Mouse (Mus musculus): ENCODE data around the gene Tmem269. TPM values are rescaled to one million over a fixed set of nuclear protein-coding genes. Genes with fewer than 3 reads are reported as not detected.

Tmem269 gene
- polyA plus RNA-seq, 1 experiment from 2014 or later: not detected

DNA sequence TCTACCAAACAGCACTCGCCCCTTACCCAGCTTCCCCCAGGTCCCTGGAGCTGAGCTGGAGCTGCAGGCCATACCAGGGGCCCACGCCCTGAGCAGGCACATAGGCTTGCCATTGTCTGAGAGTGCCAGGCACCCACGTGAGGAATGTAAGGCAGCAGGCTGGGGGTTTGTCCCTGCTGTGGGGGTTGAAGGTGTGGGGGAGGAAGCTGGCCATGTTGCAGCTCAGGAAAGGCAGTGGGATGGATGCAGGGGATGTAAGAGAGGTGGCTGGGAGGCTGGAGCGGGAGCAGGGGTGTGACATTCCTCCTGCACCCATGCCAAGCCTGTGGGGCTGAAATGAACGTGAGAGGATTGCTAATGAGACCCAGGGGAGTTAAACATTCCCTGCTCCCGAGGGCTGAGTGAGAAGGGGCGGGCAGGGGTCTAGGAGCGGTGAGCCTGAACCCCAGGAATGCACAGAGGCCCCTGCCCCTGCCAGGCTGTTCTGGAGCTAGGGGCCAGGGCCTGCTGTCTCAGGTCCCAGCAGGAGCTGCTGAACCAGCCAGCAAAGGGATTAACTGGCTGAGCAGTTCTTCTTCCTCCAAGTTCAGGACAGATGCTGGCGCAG is 36.1 kb upstream of the Tmem269 start:
- Histone ChIP-seq H3K9ac (replicated peaks; ENCODE audit: low read length) (no peak overlapping the region), H3K36me3 (replicated peaks; ENCODE audit: control insufficient read depth, insufficient read depth, low read depth, low read length) (no peaks in the 10 kb centered on the region), H3K27me3 (ENCODE audit: control insufficient read depth, insufficient read depth, low read length) (no peaks in the 10 kb centered on the region), H3K9me3 (replicated peaks; ENCODE audit: control insufficient read depth, low read length) (no peaks in the 10 kb centered on the region), H3K4me1 (ENCODE audit: control insufficient read depth, insufficient read depth, low read length) (no peaks in the 10 kb centered on the region), H3K27ac (replicated peaks; ENCODE audit: low read depth, low read length) (no peak overlapping the region), H3K4me2 (ENCODE audit: low read depth, low read length) (no peak overlapping the region), H3K4me3 (ENCODE audit: low read depth, low read length) (no peak overlapping the region)
- no peak for ATAC-seq (replicated peaks; ENCODE audit: insufficient number of reproducible peaks, low FRiP score, low TSS enrichment, low read depth)
- WGBS: 28% methylated on average over 8 of the region's 9 CpGs
- no peak for DNase-seq (ENCODE audit: low spot score)

DNA sequence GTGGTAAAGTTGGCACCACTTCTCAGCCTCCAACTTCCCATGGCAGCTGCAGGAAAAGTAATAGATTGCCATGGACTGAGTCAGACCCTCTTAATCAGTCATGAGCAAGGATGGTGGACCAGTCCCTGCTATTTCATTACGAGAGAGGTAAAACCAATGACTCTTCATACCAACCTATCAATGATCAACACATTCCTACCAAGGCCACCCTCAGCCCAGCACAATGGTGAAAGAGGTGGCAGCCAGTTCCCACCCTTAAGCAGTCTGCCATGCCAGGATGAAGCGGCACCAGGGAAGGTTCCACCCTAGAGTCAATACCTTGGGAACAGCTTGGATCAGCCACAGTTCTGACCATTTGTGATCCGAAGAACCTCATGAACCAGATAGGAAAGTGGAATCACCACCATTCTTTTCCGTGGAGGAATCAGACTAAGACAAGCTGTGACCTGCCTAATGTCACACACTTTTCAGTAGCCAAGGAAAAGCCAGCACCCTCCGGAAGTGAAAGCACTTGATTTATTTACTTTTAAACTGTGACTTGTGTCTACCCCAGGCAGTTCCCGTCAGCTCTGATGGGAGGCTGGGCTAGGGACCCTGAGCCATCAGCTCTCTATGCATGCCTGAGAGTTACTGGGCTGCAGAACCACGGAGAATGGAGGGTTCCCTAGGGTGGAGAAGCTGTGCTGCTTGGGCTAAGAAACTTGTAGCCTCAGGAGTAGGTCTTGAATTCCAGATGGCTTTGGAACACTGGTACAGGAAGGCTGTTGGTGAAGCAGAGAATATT is 34.2 kb upstream of the Tmem269 start:
- 68% methylated on average over 7 of the region's 7 CpGs for WGBS
- H3K27ac ChIP-seq (replicated peaks; ENCODE audit: low read depth, low read length): no peak overlapping the region
- no peak overlapping the region for H3K4me3 ChIP-seq (ENCODE audit: low read depth, low read length)
- H3K36me3 ChIP-seq (replicated peaks; ENCODE audit: control insufficient read depth, insufficient read depth, low read depth, low read length): no peaks in the 10 kb centered on the region; the same call in 1 of the 2 replicates
- no peaks in the 10 kb centered on the region for H3K4me1 ChIP-seq (ENCODE audit: control insufficient read depth, insufficient read depth, low read length)
- no peak overlapping the region for H3K4me2 ChIP-seq (ENCODE audit: low read depth, low read length)
- H3K9me3 ChIP-seq (replicated peaks; ENCODE audit: control insufficient read depth, low read length): no peaks in the 10 kb centered on the region
- no peak overlapping the region for H3K9ac ChIP-seq (replicated peaks; ENCODE audit: low read length)
- no peaks in the 10 kb centered on the region for H3K27me3 ChIP-seq (ENCODE audit: control insufficient read depth, insufficient read depth, low read length)
- ATAC-seq (replicated peaks; ENCODE audit: insufficient number of reproducible peaks, low FRiP score, low TSS enrichment, low read depth): no peak
- DNase-seq (ENCODE audit: low spot score): no peak

DNA sequence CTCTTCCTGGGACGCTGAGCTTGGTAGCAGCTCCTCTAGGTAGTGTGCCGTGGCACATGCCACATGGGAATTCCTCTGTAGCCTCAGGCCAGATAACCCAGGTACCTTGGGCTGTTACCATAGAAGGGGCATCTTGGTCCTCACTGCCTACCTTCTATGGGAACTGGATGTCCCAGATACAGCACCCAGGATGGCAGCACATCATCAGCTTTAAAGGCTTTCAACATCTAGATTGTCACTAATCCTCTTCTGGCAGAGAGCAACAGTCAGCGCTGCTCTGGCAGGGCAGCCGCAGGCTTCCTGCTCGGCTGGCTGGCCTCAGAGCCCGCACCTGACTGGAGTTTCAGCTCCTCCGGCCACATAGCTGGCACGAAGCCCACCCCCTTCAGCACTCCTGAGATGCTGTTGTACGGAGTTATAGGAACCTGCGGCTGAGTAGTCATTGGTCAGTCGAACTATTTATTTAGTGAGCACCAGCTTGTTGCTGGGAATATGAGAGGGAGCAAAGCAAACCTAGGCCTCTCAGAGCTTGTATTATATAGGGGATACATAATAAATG is 30.5 kb upstream of the Tmem269 start:
- H3K9me3 ChIP-seq (replicated peaks; ENCODE audit: control insufficient read depth, low read length): no peaks in the 10 kb centered on the region
- no peak overlapping the region for H3K27ac ChIP-seq (replicated peaks; ENCODE audit: low read depth, low read length)
- ATAC-seq (replicated peaks; ENCODE audit: insufficient number of reproducible peaks, low FRiP score, low TSS enrichment, low read depth) (no peak), DNase-seq (ENCODE audit: low spot score) (no peak)
- no peaks in the 10 kb centered on the region for H3K27me3 ChIP-seq (ENCODE audit: control insufficient read depth, insufficient read depth, low read length)
- H3K36me3 ChIP-seq (replicated peaks; ENCODE audit: control insufficient read depth, insufficient read depth, low read depth, low read length): no peaks in the 10 kb centered on the region; the same call in 1 of the 2 replicates
- no peak overlapping the region for H3K4me3 ChIP-seq (ENCODE audit: low read depth, low read length)
- WGBS: 89% methylated on average over 11 of the region's 11 CpGs
- no peak overlapping the region for H3K4me2 ChIP-seq (ENCODE audit: low read depth, low read length)
- H3K4me1 ChIP-seq (ENCODE audit: control insufficient read depth, insufficient read depth, low read length): no peaks in the 10 kb centered on the region
- no peak overlapping the region for H3K9ac ChIP-seq (replicated peaks; ENCODE audit: low read length)

DNA sequence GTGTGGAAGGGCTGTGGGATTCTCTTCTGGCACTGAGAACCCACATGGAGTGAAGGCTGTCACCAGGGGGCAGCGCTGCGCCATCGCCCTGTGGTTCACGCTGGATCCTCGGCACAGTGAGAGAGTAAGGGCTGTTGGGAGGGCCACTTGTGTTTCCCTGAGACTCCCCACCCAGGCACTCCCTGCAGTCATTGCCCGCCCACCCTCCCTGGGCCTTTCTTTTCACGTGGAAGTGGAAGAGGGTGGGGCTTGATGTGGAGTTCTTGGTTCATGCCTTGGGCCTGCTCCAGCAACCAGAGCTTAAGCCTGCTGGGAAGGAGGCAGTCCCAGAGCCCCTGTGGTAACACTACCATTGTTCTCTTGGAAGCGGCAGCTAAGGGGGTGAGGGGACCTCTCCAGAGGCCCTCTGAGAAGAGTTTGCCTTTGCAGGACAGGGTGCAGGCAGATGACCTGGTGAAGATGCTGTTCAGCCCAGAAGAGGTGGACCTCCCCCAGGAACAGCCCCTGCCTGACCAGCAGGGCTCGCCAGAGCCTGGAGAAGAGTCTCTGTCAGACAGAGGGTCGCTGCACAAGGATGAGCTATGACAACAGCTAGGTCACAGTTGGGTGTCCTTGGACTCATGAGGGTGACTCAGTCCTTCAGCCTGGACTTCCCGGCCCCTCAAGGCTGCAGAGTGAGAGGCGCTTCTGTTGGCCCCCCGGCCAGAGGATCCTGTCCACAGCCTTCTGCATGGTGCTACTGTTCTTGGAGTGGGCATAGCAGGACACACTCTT is 29.6 kb upstream of the Tmem269 start:
- 32% methylated on average over 13 of the region's 13 CpGs for WGBS
- H3K4me3 ChIP-seq (ENCODE audit: low read depth, low read length): no peak overlapping the region

DNA sequence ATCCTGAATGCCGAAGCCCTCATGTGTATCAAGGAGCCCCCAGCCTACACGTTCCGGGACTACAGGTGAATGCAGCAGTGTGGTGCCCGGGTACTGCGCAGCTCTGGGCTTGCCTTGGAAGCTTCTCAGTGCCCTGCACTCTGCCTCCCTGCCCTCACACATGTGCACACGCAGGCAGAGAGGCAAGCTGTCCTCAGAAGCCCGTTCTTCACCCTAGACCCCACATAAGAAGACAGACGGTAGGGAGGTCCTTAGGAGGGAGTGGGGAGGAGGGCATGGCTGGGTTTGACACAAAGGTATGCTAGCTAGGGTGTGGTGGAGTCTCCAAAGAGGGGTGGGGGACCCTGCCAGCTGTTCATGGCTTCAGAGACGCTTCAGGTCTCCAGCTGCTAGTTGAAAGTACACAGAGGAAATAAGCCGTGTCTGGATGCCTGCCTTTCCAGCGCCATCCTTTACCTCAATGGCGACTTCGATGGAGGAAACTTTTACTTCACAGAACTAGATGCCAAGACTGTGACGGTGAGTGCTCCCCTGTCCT is 28.7 kb upstream of the Tmem269 start:
- no peak overlapping the region for H3K9ac ChIP-seq (replicated peaks; ENCODE audit: low read length)
- H3K27ac ChIP-seq (replicated peaks; ENCODE audit: low read depth, low read length): no peak overlapping the region
- 77% methylated on average over 14 of the region's 14 CpGs for WGBS
- ATAC-seq (replicated peaks; ENCODE audit: insufficient number of reproducible peaks, low FRiP score, low TSS enrichment, low read depth) (no peak), DNase-seq (ENCODE audit: low spot score) (no peak)
- no peak overlapping the region for H3K4me3 ChIP-seq (ENCODE audit: low read depth, low read length)
- no peaks in the 10 kb centered on the region for H3K27me3 ChIP-seq (ENCODE audit: control insufficient read depth, insufficient read depth, low read length)
- H3K9me3 ChIP-seq (replicated peaks; ENCODE audit: control insufficient read depth, low read length): no peaks in the 10 kb centered on the region
- H3K4me1 ChIP-seq (ENCODE audit: control insufficient read depth, insufficient read depth, low read length): no peaks in the 10 kb centered on the region
- H3K36me3 ChIP-seq (replicated peaks; ENCODE audit: control insufficient read depth, insufficient read depth, low read depth, low read length): no peaks in the 10 kb centered on the region; the same call in none of the 2 replicates
- H3K4me2 ChIP-seq (ENCODE audit: low read depth, low read length): no peak overlapping the region

More for the DNA sequence above, 29.6 kb upstream of the Tmem269 start:
- Histone ChIP-seq H3K36me3 (replicated peaks; ENCODE audit: control insufficient read depth, insufficient read depth, low read depth, low read length) (no peaks in the 10 kb centered on the region; the same call in 1 of the 2 replicates), H3K27ac (replicated peaks; ENCODE audit: low read depth, low read length) (no peak overlapping the region), H3K9me3 (replicated peaks; ENCODE audit: control insufficient read depth, low read length) (no peaks in the 10 kb centered on the region), H3K4me1 (ENCODE audit: control insufficient read depth, insufficient read depth, low read length) (no peaks in the 10 kb centered on the region), H3K27me3 (ENCODE audit: control insufficient read depth, insufficient read depth, low read length) (no peaks in the 10 kb centered on the region), H3K4me2 (ENCODE audit: low read depth, low read length) (no peak overlapping the region), H3K9ac (replicated peaks; ENCODE audit: low read length) (no peak overlapping the region)
- ATAC-seq (replicated peaks; ENCODE audit: insufficient number of reproducible peaks, low FRiP score, low TSS enrichment, low read depth): peak; percentile 55; the same call in 1 of the 2 replicates
- peak; percentile 64 for DNase-seq (ENCODE audit: low spot score)

DNA sequence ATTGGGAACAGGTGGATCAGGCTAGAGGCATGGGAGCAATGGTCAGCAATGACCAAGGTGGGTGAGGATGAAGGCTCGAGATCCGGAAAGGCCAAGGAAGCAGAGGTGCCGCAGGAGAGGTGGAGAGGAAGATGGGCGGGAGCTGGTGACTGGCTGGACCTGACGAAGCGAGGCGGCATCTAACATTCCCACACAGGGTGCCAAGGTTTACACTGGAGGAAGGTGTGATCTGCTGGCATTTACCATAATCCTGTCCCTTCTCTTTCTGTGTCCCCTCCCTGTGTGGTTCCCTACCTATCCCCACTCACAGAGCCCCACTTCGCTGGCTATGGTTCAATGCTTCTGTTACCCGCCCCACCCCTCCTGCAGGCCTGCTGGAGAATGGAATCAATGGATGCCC is 27.9 kb upstream of the Tmem269 start:
- 88% methylated on average over 9 of the region's 9 CpGs for WGBS
- Histone ChIP-seq H3K4me2 (ENCODE audit: low read depth, low read length) (no peak overlapping the region), H3K36me3 (replicated peaks; ENCODE audit: control insufficient read depth, insufficient read depth, low read depth, low read length) (no peaks in the 10 kb centered on the region; the same call in none of the 2 replicates), H3K27ac (replicated peaks; ENCODE audit: low read depth, low read length) (no peak overlapping the region), H3K9me3 (replicated peaks; ENCODE audit: control insufficient read depth, low read length) (no peaks in the 10 kb centered on the region), H3K4me1 (ENCODE audit: control insufficient read depth, insufficient read depth, low read length) (no peaks in the 10 kb centered on the region), H3K9ac (replicated peaks; ENCODE audit: low read length) (no peak overlapping the region), H3K4me3 (ENCODE audit: low read depth, low read length) (no peak overlapping the region), H3K27me3 (ENCODE audit: control insufficient read depth, insufficient read depth, low read length) (no peaks in the 10 kb centered on the region)
- no peak for ATAC-seq (replicated peaks; ENCODE audit: insufficient number of reproducible peaks, low FRiP score, low TSS enrichment, low read depth)
- DNase-seq (ENCODE audit: low spot score): no peak

DNA sequence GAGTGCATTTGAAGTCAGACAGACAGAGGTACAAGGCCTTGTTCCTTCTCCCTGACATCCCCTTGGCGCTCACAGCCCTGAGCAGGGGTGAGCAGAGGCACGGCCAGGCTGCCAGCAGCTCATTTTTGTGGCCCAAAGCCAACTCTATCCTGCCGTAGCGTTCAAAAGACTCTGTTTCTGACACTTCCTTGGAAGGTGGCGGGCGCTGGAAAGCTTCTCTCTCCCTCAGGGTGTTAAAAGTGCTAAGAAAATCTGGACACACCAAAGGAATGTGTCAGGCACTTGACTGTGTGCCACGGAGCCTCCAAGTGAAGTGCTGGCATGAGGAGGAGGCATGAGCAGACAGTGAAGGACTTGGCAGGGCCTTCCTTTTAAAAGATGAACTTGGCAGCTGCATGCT is 27.5 kb upstream of the Tmem269 start:
- WGBS: 85% methylated on average over 7 of the region's 7 CpGs
- no peak for ATAC-seq (replicated peaks; ENCODE audit: insufficient number of reproducible peaks, low FRiP score, low TSS enrichment, low read depth)

More for the DNA sequence above, 27.5 kb upstream of the Tmem269 start:
- DNase-seq (ENCODE audit: low spot score): no peak
- Histone ChIP-seq H3K9me3 (replicated peaks; ENCODE audit: control insufficient read depth, low read length) (no peaks in the 10 kb centered on the region), H3K9ac (replicated peaks; ENCODE audit: low read length) (no peak overlapping the region), H3K4me1 (ENCODE audit: control insufficient read depth, insufficient read depth, low read length) (no peaks in the 10 kb centered on the region), H3K27me3 (ENCODE audit: control insufficient read depth, insufficient read depth, low read length) (no peaks in the 10 kb centered on the region), H3K36me3 (replicated peaks; ENCODE audit: control insufficient read depth, insufficient read depth, low read depth, low read length) (no peaks in the 10 kb centered on the region; the same call in none of the 2 replicates), H3K4me3 (ENCODE audit: low read depth, low read length) (no peak overlapping the region), H3K27ac (replicated peaks; ENCODE audit: low read depth, low read length) (no peak overlapping the region), H3K4me2 (ENCODE audit: low read depth, low read length) (no peak overlapping the region)
